Mouse (Mus musculus): Measurements from ENCODE around the gene Kri1. TPM values are rescaled to one million over a fixed set of nuclear protein-coding genes. Genes with fewer than 3 reads are reported as not detected.
"Not testable (repeated sequence)": the region's sequence is repeated elsewhere in the genome, so short reads cannot be mapped to it uniquely, and the experiment has no call there.

Gene Kri1
- polyA plus RNA-seq, 1 experiment from 2014 or later: 15.7 TPM

- peak; percentile 17; the same call in 1 of the 2 replicates for ATAC-seq (ENCODE audit: low FRiP score, low read depth)
- H3K4me1 ChIP-seq (replicated peaks): peaks cover 36% of the 10 kb centered on the region
Observed at GRCm38 (mm10) chr9:21237368-21238003, 50.3 kb downstream of the Kri1 start.

GRCm38 (mm10) chr9:21236991-21237367, 50.8 kb downstream of the Kri1 start:
- no peaks in the 10 kb centered on the region for H3K9me3 ChIP-seq
- peak overlapping the region; percentile 87; the same call in 1 of the 2 replicates for H3K27ac ChIP-seq (replicated peaks)
- peak overlapping the region; percentile 96 for H3K9ac ChIP-seq
- peaks cover 15% of the 10 kb centered on the region for H3K36me3 ChIP-seq
- ATAC-seq (ENCODE audit: low FRiP score, low read depth): no peak
- 75% methylated on average over 25 of the region's 25 CpGs for WGBS
- peak overlapping the region; percentile 72 for H3K4me3 ChIP-seq
- peaks cover 36% of the 10 kb centered on the region for H3K4me1 ChIP-seq (replicated peaks)
- 0 out of 2 replicates have a peak, but pooled peaks cover 1% of the 10 kb centered on the region for H3K27me3 ChIP-seq
- peak overlapping the region; percentile 66 for H3K4me2 ChIP-seq

More at GRCm38 (mm10) chr9:21237368-21238003, 50.3 kb downstream of the Kri1 start:
- Histone ChIP-seq H3K4me3 (peak overlapping the region; percentile 72), H3K4me2 (peak overlapping the region; percentile 66), H3K9ac (peak overlapping the region; percentile 96), H3K9me3 (no peaks in the 10 kb centered on the region), H3K36me3 (peaks cover 14% of the 10 kb centered on the region), H3K27ac (replicated peaks) (peak overlapping the region; percentile 87), H3K27me3 (peaks cover 5% of the 10 kb centered on the region; the same call in 1 of the 2 replicates)
- WGBS: 14% methylated on average over 19 of the region's 19 CpGs

GRCm38 (mm10) chr9:21235341-21235740, 52.4 kb downstream of the Kri1 start:
- Histone ChIP-seq H3K9me3 (no peaks in the 10 kb centered on the region), H3K36me3 (peaks cover 30% of the 10 kb centered on the region), H3K4me3 (no peak overlapping the region), H3K4me1 (replicated peaks) (peaks cover 36% of the 10 kb centered on the region), H3K9ac (no peak overlapping the region), H3K27ac (replicated peaks) (no peak overlapping the region), H3K4me2 (no peak overlapping the region), H3K27me3 (no peaks in the 10 kb centered on the region)
- ATAC-seq (ENCODE audit: low FRiP score, low read depth): no peak
- WGBS: 82% methylated on average over 4 of the region's 4 CpGs

GRCm38 (mm10) chr9:21233805-21234204, 54.0 kb downstream of the Kri1 start:
- Histone ChIP-seq H3K9ac (no peak overlapping the region), H3K36me3 (peaks cover 40% of the 10 kb centered on the region), H3K4me2 (no peak overlapping the region), H3K9me3 (no peaks in the 10 kb centered on the region), H3K27me3 (no peaks in the 10 kb centered on the region), H3K4me1 (replicated peaks) (peaks cover 28% of the 10 kb centered on the region), H3K4me3 (no peak overlapping the region), H3K27ac (replicated peaks) (no peak overlapping the region)
- no peak for ATAC-seq (ENCODE audit: low FRiP score, low read depth)
- WGBS: 79% methylated on average over 28 of the region's 28 CpGs

- Histone ChIP-seq H3K27ac (replicated peaks) (no peak overlapping the region), H3K4me3 (no peak overlapping the region), H3K36me3 (peaks cover 40% of the 10 kb centered on the region), H3K9ac (no peak overlapping the region), H3K9me3 (no peaks in the 10 kb centered on the region), H3K27me3 (no peaks in the 10 kb centered on the region), H3K4me1 (replicated peaks) (peaks cover 28% of the 10 kb centered on the region), H3K4me2 (no peak overlapping the region)
- WGBS: 91% methylated on average over 29 of the region's 29 CpGs
- ATAC-seq (ENCODE audit: low FRiP score, low read depth): no peak
Observed at GRCm38 (mm10) chr9:21233366-21233765, 54.4 kb downstream of the Kri1 start.

GRCm38 (mm10) chr9:21232867-21233266, 54.9 kb downstream of the Kri1 start:
- H3K27ac ChIP-seq (replicated peaks): no peak overlapping the region
- H3K4me2 ChIP-seq: no peak overlapping the region
- no peak overlapping the region for H3K4me3 ChIP-seq
- peaks cover 28% of the 10 kb centered on the region for H3K4me1 ChIP-seq (replicated peaks)
- peaks cover 40% of the 10 kb centered on the region for H3K36me3 ChIP-seq
- ATAC-seq (ENCODE audit: low FRiP score, low read depth): no peak
- no peak overlapping the region for H3K9ac ChIP-seq
- no peaks in the 10 kb centered on the region for H3K9me3 ChIP-seq
- 91% methylated on average over 5 of the region's 5 CpGs for WGBS
- H3K27me3 ChIP-seq: no peaks in the 10 kb centered on the region

- Histone ChIP-seq H3K4me3 (no peak overlapping the region), H3K4me1 (replicated peaks) (peaks cover 25% of the 10 kb centered on the region), H3K9me3 (no peaks in the 10 kb centered on the region), H3K9ac (no peak overlapping the region), H3K27ac (replicated peaks) (no peak overlapping the region), H3K36me3 (peaks cover 40% of the 10 kb centered on the region), H3K27me3 (no peaks in the 10 kb centered on the region), H3K4me2 (no peak overlapping the region)
- WGBS: 59% methylated on average over 23 of the region's 23 CpGs
- no peak for ATAC-seq (ENCODE audit: low FRiP score, low read depth)
Observed at GRCm38 (mm10) chr9:21231551-21231950, 56.2 kb downstream of the Kri1 start.

GRCm38 (mm10) chr9:21227342-21227741, 60.4 kb downstream of the Kri1 start:
- Histone ChIP-seq H3K4me2 (peak overlapping the region; percentile 55), H3K27ac (replicated peaks) (peak overlapping the region; percentile 18; the same call in 1 of the 2 replicates), H3K27me3 (no peaks in the 10 kb centered on the region), H3K4me3 (peak overlapping the region; percentile 32), H3K9me3 (no peaks in the 10 kb centered on the region), H3K4me1 (replicated peaks) (peaks cover 15% of the 10 kb centered on the region), H3K36me3 (peaks cover 25% of the 10 kb centered on the region), H3K9ac (peak overlapping the region; percentile 40)
- 14% methylated on average over 16 of the region's 16 CpGs for WGBS
- ATAC-seq (ENCODE audit: low FRiP score, low read depth): peak; percentile 57; the same call in 1 of the 2 replicates

GRCm38 (mm10) chr9:21225415-21225758, 62.4 kb downstream of the Kri1 start:
- ATAC-seq (ENCODE audit: low FRiP score, low read depth): no peak
- WGBS: 14% methylated on average over 7 of the region's 7 CpGs
- Histone ChIP-seq H3K27ac (replicated peaks) (no peak overlapping the region), H3K9me3 (no peaks in the 10 kb centered on the region), H3K9ac (no peak overlapping the region), H3K4me1 (replicated peaks) (peaks cover 23% of the 10 kb centered on the region), H3K4me2 (peak overlapping the region; percentile 51), H3K27me3 (no peaks in the 10 kb centered on the region), H3K4me3 (peak overlapping the region; percentile 24), H3K36me3 (peaks cover 11% of the 10 kb centered on the region)

- no peak for ATAC-seq (ENCODE audit: low FRiP score, low read depth)
- Histone ChIP-seq H3K9ac (no peak overlapping the region), H3K4me2 (peak overlapping the region; percentile 51), H3K4me3 (peak overlapping the region; percentile 24), H3K4me1 (replicated peaks) (peaks cover 23% of the 10 kb centered on the region), H3K36me3 (peaks cover 5% of the 10 kb centered on the region), H3K27ac (replicated peaks) (no peak overlapping the region), H3K27me3 (no peaks in the 10 kb centered on the region), H3K9me3 (no peaks in the 10 kb centered on the region)
- 20% methylated on average over 26 of the region's 26 CpGs for WGBS
Observed at GRCm38 (mm10) chr9:21224576-21225414, 63.0 kb downstream of the Kri1 start.

GRCm38 (mm10) chr9:21223906-21224305, 63.9 kb downstream of the Kri1 start:
- Histone ChIP-seq H3K9ac (no peak overlapping the region), H3K4me1 (replicated peaks) (peaks cover 23% of the 10 kb centered on the region), H3K36me3 (no peaks in the 10 kb centered on the region), H3K27me3 (no peaks in the 10 kb centered on the region), H3K4me3 (no peak overlapping the region), H3K27ac (replicated peaks) (no peak overlapping the region), H3K9me3 (no peaks in the 10 kb centered on the region), H3K4me2 (no peak overlapping the region)
- no peak for ATAC-seq (ENCODE audit: low FRiP score, low read depth)
- 89% methylated on average over 6 of the region's 6 CpGs for WGBS

- H3K9ac ChIP-seq; H3K4me2 ChIP-seq; ATAC-seq (ENCODE audit: low FRiP score, low read depth); H3K4me3 ChIP-seq; H3K36me3 ChIP-seq; H3K9me3 ChIP-seq; H3K27me3 ChIP-seq; H3K27ac ChIP-seq (replicated peaks): not testable (repeated sequence)
- WGBS: 98% methylated on average over 2 of the region's 2 CpGs
- peaks cover 23% of the 10 kb centered on the region for H3K4me1 ChIP-seq (replicated peaks)
Observed at GRCm38 (mm10) chr9:21223490-21223889, 64.3 kb downstream of the Kri1 start.
